Mouse (Mus musculus) embryonic facial prominence, embryonic 14.5 days (tissue): ENCODE data around the gene Txnrd3. TPM values are rescaled to one million over a fixed set of nuclear protein-coding genes. Genes with fewer than 3 reads are reported as not detected.

ENCODE experiments used
- polyA plus RNA-seq: library from polyadenylated mRNA; unstranded; fragments of >200 nt; fragmentation: Nextera tagmentation; extraction: Ambion mirVana; gene quantifications from 2 replicates; pipeline ENCODE4 v1.2.1, GENCODE M21; 2014

Txnrd3 gene
- polyA plus RNA-seq, 1 experiment from 2014 or later: 10.2 TPM

Other genes with a start within 250 kb of the Txnrd3 start
- gene Chchd6, start 48.3 kb upstream of the Txnrd3 start, polyA plus RNA-seq: 53.5 and 62.8 TPM in 2 replicates
- not detected in 2 replicates for gene Vmn1r40, start 63.6 kb downstream of the Txnrd3 start, polyA plus RNA-seq
- not detected in 2 replicates for gene Vmn1r41, start 96.8 kb downstream of the Txnrd3 start, polyA plus RNA-seq
- not detected in 2 replicates for gene Vmn1r42, start 232.4 kb downstream of the Txnrd3 start, polyA plus RNA-seq
- 0.06 TPM in 1 of 2 replicates, not detected in the other for gene Vmn1r43, start 232.4 kb downstream of the Txnrd3 start, polyA plus RNA-seq
- gene Vmn1r44, start 239.7 kb downstream of the Txnrd3 start, polyA plus RNA-seq: not detected in 2 replicates